In the genomic region with DNA sequence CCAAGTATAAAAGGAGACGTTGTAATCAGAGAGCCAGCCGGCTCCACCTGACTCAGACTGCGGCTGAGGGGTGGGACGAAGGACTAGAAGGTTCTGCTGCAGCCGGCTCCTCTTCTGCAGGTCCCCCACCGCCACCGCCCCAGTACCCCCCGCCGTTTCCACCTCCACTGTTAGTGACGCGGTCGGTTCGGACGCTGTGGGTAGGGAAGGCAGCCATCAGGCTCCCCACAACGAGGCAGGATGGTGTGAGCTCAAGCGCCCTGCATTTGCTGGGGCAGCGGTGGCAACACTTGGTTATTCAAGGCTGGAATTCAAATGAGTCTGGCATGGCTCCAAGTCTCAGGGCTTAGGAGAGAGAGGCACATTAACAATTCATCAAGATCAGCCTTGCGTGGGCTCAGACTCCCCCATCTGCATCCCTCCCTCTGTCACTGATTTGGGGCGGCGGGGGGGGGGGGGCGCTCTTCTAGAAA, we compare ENCODE assay signal across 9 mouse cellular contexts.
DNase-seq lines count a peak whose midpoint lies in the region; ATAC-seq lines count a peak whose summit lies in the region.
"Had no signal": no experiment of that assay in that cellular context is flagged by ENCODE, and none has a peak within 500 bp of the region (broad histone marks: within the 10 kb centered on the region; RNA-seq: fewer than 3 reads in every experiment).

No protein-coding gene starts in this region.

- H3K4me3 ChIP-seq in intestine, embryonic 16.5 days (ENCODE audit: low read length), result peak overlapping the region; percentile 41

- no peaks in the 10 kb centered on the region for H3K27me3 ChIP-seq in intestine, embryonic 16.5 days (replicated peaks; ENCODE audit: control insufficient read depth, insufficient read depth, low read length)

- H3K9ac ChIP-seq in intestine, embryonic 16.5 days (ENCODE audit: low read depth, low read length), result peak overlapping the region; percentile 53

- H3K4me1 ChIP-seq in intestine, embryonic 16.5 days (ENCODE audit: control insufficient read depth, insufficient read depth, low read length), result peaks cover 8% of the 10 kb centered on the region

- peak overlapping the region; percentile 85 for H3K4me2 ChIP-seq in intestine, embryonic 16.5 days (ENCODE audit: low read depth, low read length)

- H3K27ac ChIP-seq in intestine, embryonic 16.5 days (ENCODE audit: low read length), result no peak overlapping the region

- peak; percentile 48 for DNase-seq in ovary, adult 18-20 months (ENCODE audit: low spot score)
- DNase-seq in ovary, postnatal 10 days (ENCODE audit: low spot score), result no peak
- peak; percentile 74 to 84 for DNase-seq in cerebellum, postnatal 14 days
- DNase-seq in frontal cortex, postnatal 25 days (ENCODE audit: low spot score in 2 of 2), result peak; percentile 37 to 44
- DNase-seq in left cerebral cortex, postnatal 10 days (ENCODE audit: extremely low spot score in 1 of 2, low spot score in 2 of 2), result peak; percentile 81 to 83
- peak; percentile 74 for DNase-seq in right cerebral cortex, postnatal 4 days

- no peaks in the 10 kb centered on the region for H3K36me3 ChIP-seq in intestine, embryonic 16.5 days (ENCODE audit: control insufficient read depth, insufficient read depth, low read length)
- H3K36me3 ChIP-seq: G1E had no signal

- intact Hi-C loops in left cerebral cortex, postnatal 10 days (cut with DNase I), result no loop called here

- H3K9me3 ChIP-seq in intestine, embryonic 16.5 days (ENCODE audit: control insufficient read depth, low read length), result no peaks in the 10 kb centered on the region
- H3K9me3 ChIP-seq: G1E had no signal

- ATAC-seq in intestine, embryonic 16.5 days, result peak; percentile 81
- ATAC-seq in megakaryocyte-erythroid progenitor cell, adult 5-6 weeks (replicated peaks; ENCODE audit: low FRiP score, low TSS enrichment, poor library complexity, severe bottlenecking), result peak; percentile 36

- WGBS in intestine, embryonic 16.5 days, result 0% methylated on average over 21 of the region's 21 CpGs
